Mouse (Mus musculus) thymus, adult 2 months (tissue): Measurements from ENCODE around the gene Tomm40l.

Experiments used
- CTCF ChIP-seq: fragments of 200-500 bp; IDR thresholded peaks from 2 replicates; pipeline ENCODE4 v1.5.1; 2012; ENCODE audit warnings: mild to moderate bottlenecking, control low read depth, low read length, moderate library complexity, borderline replicate concordance; ENCODE audit not compliant: control insufficient read depth, poor library complexity, insufficient read depth; ENCODE audit errors: extremely low read depth
- POLR2A ChIP-seq: fragments of 200-500 bp; IDR thresholded peaks from 2 replicates; pipeline ENCODE4 v1.6.1; 2012; ENCODE audit warnings: mild to moderate bottlenecking, low read length, control low read depth, moderate library complexity; ENCODE audit not compliant: control insufficient read depth, poor library complexity, insufficient read depth; ENCODE audit errors: extremely low read depth

DNA sequence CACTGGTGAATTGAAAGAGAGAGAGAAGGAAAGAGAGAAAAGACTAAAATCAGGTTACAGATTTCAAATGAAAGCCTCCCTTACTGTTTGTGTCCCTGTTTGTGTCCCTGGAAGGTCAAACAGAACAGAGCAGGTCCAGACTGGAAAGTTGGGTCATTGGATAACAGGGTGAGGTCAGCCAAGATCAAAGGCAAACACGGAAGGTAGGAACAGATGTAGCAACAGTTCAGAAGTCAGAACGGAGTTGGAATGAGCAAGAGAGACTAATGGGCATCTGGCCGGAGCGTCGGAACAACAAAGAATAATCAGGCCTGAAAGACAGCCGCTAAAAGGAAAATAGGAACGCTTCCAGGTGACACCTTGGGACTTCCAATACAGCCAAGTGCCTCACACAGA lies 18.1 kb downstream of the Tomm40l start:
- TF ChIP-seq CTCF, result no peak
- no peak for TF ChIP-seq POLR2A
